Mouse (Mus musculus) ES-E14 (cell line): ENCODE results near the gene Mesd.
"Not testable (repeated sequence)": the region's sequence is repeated elsewhere in the genome, so short reads cannot be mapped to it uniquely, and the experiment has no call there.

Source experiments
- CHD2 ChIP-seq: IDR thresholded peaks from 2 replicates; pipeline ENCODE4 v1.6.1; 2014; ENCODE audit warnings: mild to moderate bottlenecking, low read depth, low read length, inconsistent platforms
- HCFC1 ChIP-seq: IDR thresholded peaks from 2 replicates; pipeline ENCODE4 v1.6.1; 2012; ENCODE audit warnings: low read length, inconsistent platforms, borderline replicate concordance; ENCODE audit not compliant: insufficient read depth
- MAFK ChIP-seq: IDR thresholded peaks from 2 replicates; pipeline ENCODE4 v1.6.1; 2014; ENCODE audit warnings: mild to moderate bottlenecking, low read depth, low read length, inconsistent platforms; ENCODE audit not compliant: insufficient read depth
- ZC3H11A ChIP-seq: IDR thresholded peaks from 2 replicates; pipeline ENCODE4 v1.6.1; 2012; ENCODE audit warnings: low read depth, mild to moderate bottlenecking, inconsistent platforms, low read length, borderline replicate concordance
- ZNF384 ChIP-seq: IDR thresholded peaks from 2 replicates; pipeline ENCODE4 v1.6.1; 2012; ENCODE audit warnings: low read depth, low read length, inconsistent platforms

GRCm38 (mm10) chr7:83889946-83890345, 5.7 kb downstream of the Mesd start:
- not testable (repeated sequence) for TF ChIP-seq CHD2, ZC3H11A, HCFC1, MAFK
- 0 out of 2 replicates have a peak, but pooled peaks have one; percentile 63 for TF ChIP-seq ZNF384
